Mouse (Mus musculus): Measurements from ENCODE around the gene Nt5c2. TPM values are rescaled to one million over a fixed set of nuclear protein-coding genes. Genes with fewer than 3 reads are reported as not detected.
"Not testable (repeated sequence)": the region's sequence is repeated elsewhere in the genome, so short reads cannot be mapped to it uniquely, and the experiment has no call there.

Nt5c2 gene
- polyA plus RNA-seq, 1 experiment from 2014 or later, result 47.4 TPM

- no peak overlapping the region for H3K9ac ChIP-seq (ENCODE audit: low read depth, low read length)
- 31% methylated on average over 4 of the region's 4 CpGs for WGBS (ENCODE audit: insufficient replicate concordance)
- H3K4me1 ChIP-seq (ENCODE audit: control insufficient read depth, low read depth, low read length), result peaks cover 9% of the 10 kb centered on the region
- no peaks in the 10 kb centered on the region for H3K9me3 ChIP-seq (replicated peaks; ENCODE audit: control insufficient read depth, low read length)
- peak overlapping the region; percentile 48; the same call in 1 of the 2 replicates for H3K27ac ChIP-seq (ENCODE audit: low read length)
- H3K4me2 ChIP-seq (ENCODE audit: low read depth, low read length), result no peak overlapping the region; the same call in 1 of the 2 replicates
- H3K4me3 ChIP-seq (ENCODE audit: low read depth, low read length), result no peak overlapping the region
- no peaks in the 10 kb centered on the region for H3K27me3 ChIP-seq (ENCODE audit: control insufficient read depth, insufficient read depth, low read depth, low read length)
- ATAC-seq (ENCODE audit: low read depth), result peak; percentile 54; the same call in 1 of the 2 replicates
- H3K36me3 ChIP-seq (ENCODE audit: control insufficient read depth, insufficient read depth), result no peaks in the 10 kb centered on the region
These were observed 16.0 kb downstream of the Nt5c2 start for GRCm38 (mm10) chr19:46998953-46999352.

- H3K27ac ChIP-seq (ENCODE audit: low read length), result peak overlapping the region; percentile 48; the same call in 1 of the 2 replicates
- H3K9ac ChIP-seq (ENCODE audit: low read depth, low read length), result no peak overlapping the region
- 55% methylated on average over 8 of the region's 8 CpGs for WGBS (ENCODE audit: insufficient replicate concordance)
- ATAC-seq (ENCODE audit: low read depth), result 0 out of 2 replicates have a peak, but pooled peaks have one; percentile 24
- no peak overlapping the region for H3K4me3 ChIP-seq (ENCODE audit: low read depth, low read length)
- no peak overlapping the region for H3K4me2 ChIP-seq (ENCODE audit: low read depth, low read length)
- no peaks in the 10 kb centered on the region for H3K36me3 ChIP-seq (ENCODE audit: control insufficient read depth, insufficient read depth)
- H3K4me1 ChIP-seq (ENCODE audit: control insufficient read depth, low read depth, low read length), result peaks cover 9% of the 10 kb centered on the region
- no peaks in the 10 kb centered on the region for H3K27me3 ChIP-seq (ENCODE audit: control insufficient read depth, insufficient read depth, low read depth, low read length)
- no peaks in the 10 kb centered on the region for H3K9me3 ChIP-seq (replicated peaks; ENCODE audit: control insufficient read depth, low read length)
These were observed 16.6 kb downstream of the Nt5c2 start for GRCm38 (mm10) chr19:46998168-46998870.

GRCm38 (mm10) chr19:46996095-46996494, 18.9 kb downstream of the Nt5c2 start:
- Histone ChIP-seq H3K36me3 (ENCODE audit: control insufficient read depth, insufficient read depth) (no peaks in the 10 kb centered on the region), H3K27me3 (ENCODE audit: control insufficient read depth, insufficient read depth, low read depth, low read length) (no peaks in the 10 kb centered on the region), H3K9me3 (replicated peaks; ENCODE audit: control insufficient read depth, low read length) (no peaks in the 10 kb centered on the region), H3K27ac (ENCODE audit: low read length) (no peak overlapping the region), H3K4me1 (ENCODE audit: control insufficient read depth, low read depth, low read length) (peaks cover 9% of the 10 kb centered on the region), H3K4me3 (ENCODE audit: low read depth, low read length) (no peak overlapping the region), H3K9ac (ENCODE audit: low read depth, low read length) (no peak overlapping the region), H3K4me2 (ENCODE audit: low read depth, low read length) (no peak overlapping the region)
- WGBS (ENCODE audit: insufficient replicate concordance), result 78% methylated on average over 9 of the region's 9 CpGs
- ATAC-seq (ENCODE audit: low read depth), result no peak

- H3K4me1 ChIP-seq (ENCODE audit: control insufficient read depth, low read depth, low read length), result peaks cover 32% of the 10 kb centered on the region
- H3K9me3 ChIP-seq (replicated peaks; ENCODE audit: control insufficient read depth, low read length); H3K4me2 ChIP-seq (ENCODE audit: low read depth, low read length); H3K4me3 ChIP-seq (ENCODE audit: low read depth, low read length); H3K27ac ChIP-seq (ENCODE audit: low read length); H3K36me3 ChIP-seq (ENCODE audit: control insufficient read depth, insufficient read depth); H3K9ac ChIP-seq (ENCODE audit: low read depth, low read length); H3K27me3 ChIP-seq (ENCODE audit: control insufficient read depth, insufficient read depth, low read depth, low read length); ATAC-seq (ENCODE audit: low read depth): not testable (repeated sequence)
- WGBS (ENCODE audit: insufficient replicate concordance), result 60% methylated on average over 4 of the region's 4 CpGs
These were observed 22.6 kb downstream of the Nt5c2 start for GRCm38 (mm10) chr19:46992329-46992728.

- Histone ChIP-seq H3K27ac (ENCODE audit: low read length) (no peak overlapping the region), H3K4me2 (ENCODE audit: low read depth, low read length) (no peak overlapping the region), H3K9ac (ENCODE audit: low read depth, low read length) (no peak overlapping the region), H3K4me3 (ENCODE audit: low read depth, low read length) (no peak overlapping the region), H3K4me1 (ENCODE audit: control insufficient read depth, low read depth, low read length) (peaks cover 38% of the 10 kb centered on the region), H3K9me3 (replicated peaks; ENCODE audit: control insufficient read depth, low read length) (no peaks in the 10 kb centered on the region), H3K27me3 (ENCODE audit: control insufficient read depth, insufficient read depth, low read depth, low read length) (no peaks in the 10 kb centered on the region), H3K36me3 (ENCODE audit: control insufficient read depth, insufficient read depth) (no peaks in the 10 kb centered on the region)
- 5% methylated on average over 5 of the region's 5 CpGs for WGBS (ENCODE audit: insufficient replicate concordance)
- ATAC-seq (ENCODE audit: low read depth), result peak; percentile 20; the same call in 1 of the 2 replicates
These were observed 23.8 kb downstream of the Nt5c2 start for GRCm38 (mm10) chr19:46991145-46991544.

GRCm38 (mm10) chr19:46990625-46991024, 24.3 kb downstream of the Nt5c2 start:
- H3K27me3 ChIP-seq (ENCODE audit: control insufficient read depth, insufficient read depth, low read depth, low read length); H3K4me2 ChIP-seq (ENCODE audit: low read depth, low read length); H3K9ac ChIP-seq (ENCODE audit: low read depth, low read length); H3K9me3 ChIP-seq (replicated peaks; ENCODE audit: control insufficient read depth, low read length); H3K36me3 ChIP-seq (ENCODE audit: control insufficient read depth, insufficient read depth); H3K27ac ChIP-seq (ENCODE audit: low read length); ATAC-seq (ENCODE audit: low read depth); H3K4me3 ChIP-seq (ENCODE audit: low read depth, low read length): not testable (repeated sequence)
- H3K4me1 ChIP-seq (ENCODE audit: control insufficient read depth, low read depth, low read length), result peaks cover 38% of the 10 kb centered on the region
- 71% methylated on average over 8 of the region's 8 CpGs for WGBS (ENCODE audit: insufficient replicate concordance)

GRCm38 (mm10) chr19:46990153-46990518, 24.8 kb downstream of the Nt5c2 start:
- Histone ChIP-seq H3K4me1 (ENCODE audit: control insufficient read depth, low read depth, low read length) (peaks cover 41% of the 10 kb centered on the region), H3K9ac (ENCODE audit: low read depth, low read length) (0 out of 2 replicates have a peak overlapping the region, but pooled peaks have one; percentile 16), H3K27ac (ENCODE audit: low read length) (peak overlapping the region; percentile 90), H3K36me3 (ENCODE audit: control insufficient read depth, insufficient read depth) (no peaks in the 10 kb centered on the region), H3K4me2 (ENCODE audit: low read depth, low read length) (0 out of 2 replicates have a peak overlapping the region, but pooled peaks have one; percentile 13), H3K9me3 (replicated peaks; ENCODE audit: control insufficient read depth, low read length) (no peaks in the 10 kb centered on the region), H3K27me3 (ENCODE audit: control insufficient read depth, insufficient read depth, low read depth, low read length) (no peaks in the 10 kb centered on the region), H3K4me3 (ENCODE audit: low read depth, low read length) (no peak overlapping the region)
- 71% methylated on average over 3 of the region's 3 CpGs for WGBS (ENCODE audit: insufficient replicate concordance)
- ATAC-seq (ENCODE audit: low read depth), result no peak

- Histone ChIP-seq H3K4me3 (ENCODE audit: low read depth, low read length) (no peak overlapping the region), H3K4me1 (ENCODE audit: control insufficient read depth, low read depth, low read length) (peaks cover 46% of the 10 kb centered on the region), H3K36me3 (ENCODE audit: control insufficient read depth, insufficient read depth) (no peaks in the 10 kb centered on the region), H3K27me3 (ENCODE audit: control insufficient read depth, insufficient read depth, low read depth, low read length) (no peaks in the 10 kb centered on the region), H3K9ac (ENCODE audit: low read depth, low read length) (0 out of 2 replicates have a peak overlapping the region, but pooled peaks have one; percentile 16), H3K4me2 (ENCODE audit: low read depth, low read length) (0 out of 2 replicates have a peak overlapping the region, but pooled peaks have one; percentile 13), H3K27ac (ENCODE audit: low read length) (peak overlapping the region; percentile 90), H3K9me3 (replicated peaks; ENCODE audit: control insufficient read depth, low read length) (no peaks in the 10 kb centered on the region)
- 47% methylated on average over 20 of the region's 20 CpGs for whole genome bisulfite sequencing (ENCODE audit: insufficient replicate concordance)
- no peak for ATAC-seq (ENCODE audit: low read depth)
These were observed 25.3 kb downstream of the Nt5c2 start for GRCm38 (mm10) chr19:46989479-46990152.
